Mouse (Mus musculus) frontal cortex, postnatal 10 days (tissue): ENCODE data around the gene Isy1.

Experiments
- DNase-seq, 2 experiments: peaks; one replicate each; pipeline ENCODE4 v3.0.0; 2022; ENCODE audit warnings: low spot score in 2 of 2, mixed read lengths in 1 of 2

The Isy1 gene

DNA sequence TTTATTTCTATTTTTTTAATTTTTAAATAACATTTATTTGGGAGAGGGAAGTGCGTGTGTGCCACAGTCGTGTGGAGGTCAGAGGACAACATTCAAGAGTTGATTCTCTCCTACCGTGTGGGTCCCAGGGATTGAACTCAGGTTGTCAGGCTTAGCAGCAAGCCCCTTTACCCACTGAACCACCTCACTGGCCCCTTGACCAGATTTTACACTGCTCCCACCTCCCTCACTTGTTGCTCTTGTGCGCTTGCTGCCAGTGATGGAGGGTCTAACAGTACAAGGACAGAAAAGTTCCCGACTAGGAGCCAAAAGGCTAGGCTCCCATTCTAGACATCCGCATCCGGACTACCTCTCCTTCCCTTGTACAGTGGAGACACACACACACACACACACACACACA, 33.1 kb downstream of the Isy1 start:
- no peak for DNase-seq

DNA sequence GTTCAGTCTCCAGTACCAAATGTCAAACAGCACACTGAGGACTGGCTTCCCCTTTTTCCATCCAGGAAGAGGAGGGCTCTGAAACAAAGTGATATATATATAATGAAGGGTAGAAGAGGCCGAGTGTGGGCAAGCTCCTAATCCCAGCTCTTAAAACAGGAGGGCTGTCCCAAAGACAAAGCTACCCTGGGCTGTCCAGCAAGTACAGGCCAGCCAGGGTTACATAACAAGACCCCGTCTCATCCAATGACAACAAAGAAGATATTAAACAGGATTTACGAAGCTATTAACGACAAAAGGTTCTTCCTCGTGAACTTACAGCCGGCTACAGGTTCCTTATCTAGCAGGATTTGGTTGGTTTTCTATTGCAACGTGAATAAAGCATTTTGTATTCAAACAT, 33.7 kb downstream of the Isy1 start:
- no peak for DNase-seq

DNA sequence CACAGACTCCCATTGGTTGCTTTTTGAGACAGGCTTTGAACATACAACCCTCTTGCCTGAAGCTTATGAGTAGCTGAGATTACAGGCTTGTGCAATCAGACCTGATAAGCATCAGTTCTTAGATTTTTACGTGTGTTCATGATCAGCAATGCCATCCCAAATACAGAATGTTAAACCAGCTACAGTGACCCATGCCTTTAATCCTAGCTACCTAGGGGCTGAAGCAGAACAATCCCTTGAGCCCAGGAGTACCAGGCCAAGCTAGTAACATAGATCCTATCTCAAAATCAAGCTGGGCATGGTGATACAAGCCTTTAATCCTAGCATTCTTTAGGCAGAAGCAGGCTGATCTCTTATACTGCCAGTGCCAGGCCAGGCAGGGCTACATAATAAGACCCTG, 34.6 kb downstream of the Isy1 start:
- no peak for DNase-seq

DNA sequence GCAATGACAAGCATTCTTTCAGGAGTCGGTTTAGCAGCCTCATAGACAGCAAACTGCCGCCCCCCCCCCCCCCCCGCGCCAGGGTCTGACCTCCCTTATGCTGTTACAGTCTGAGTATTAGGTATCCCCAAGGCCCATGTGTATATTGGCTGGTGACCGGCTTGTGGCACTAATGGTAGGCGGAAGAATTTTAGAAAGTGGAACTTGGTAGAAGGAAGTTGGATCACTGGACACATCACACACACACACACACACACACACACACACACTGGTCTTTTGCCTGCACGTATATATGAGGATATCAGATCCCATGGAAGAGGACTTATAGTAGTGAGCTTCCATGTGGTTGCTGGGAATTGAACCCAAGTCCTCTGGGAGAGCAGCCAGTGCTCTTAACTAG, 36.1 kb downstream of the Isy1 start:
- DNase-seq, result no peak

DNA sequence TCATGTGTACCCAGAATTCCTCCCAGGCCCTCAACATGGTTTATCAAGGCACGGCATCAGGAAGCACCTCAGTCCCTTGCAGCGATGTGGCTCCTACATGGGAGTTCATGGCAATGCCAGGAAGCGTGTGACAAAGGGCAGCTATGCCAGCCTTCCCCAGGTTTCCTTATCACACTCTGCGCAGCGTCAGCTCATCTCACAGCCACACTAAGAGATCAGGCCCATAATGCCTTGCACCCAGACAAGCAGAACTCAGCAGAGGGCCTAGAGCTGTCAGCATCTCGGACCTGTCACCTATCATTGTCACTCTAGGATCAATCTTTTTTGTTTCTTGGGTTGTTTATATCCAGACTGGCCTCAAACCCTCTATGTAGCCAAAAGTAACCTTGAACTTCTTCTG, 39.0 kb downstream of the Isy1 start:
- no peak for DNase-seq

DNA sequence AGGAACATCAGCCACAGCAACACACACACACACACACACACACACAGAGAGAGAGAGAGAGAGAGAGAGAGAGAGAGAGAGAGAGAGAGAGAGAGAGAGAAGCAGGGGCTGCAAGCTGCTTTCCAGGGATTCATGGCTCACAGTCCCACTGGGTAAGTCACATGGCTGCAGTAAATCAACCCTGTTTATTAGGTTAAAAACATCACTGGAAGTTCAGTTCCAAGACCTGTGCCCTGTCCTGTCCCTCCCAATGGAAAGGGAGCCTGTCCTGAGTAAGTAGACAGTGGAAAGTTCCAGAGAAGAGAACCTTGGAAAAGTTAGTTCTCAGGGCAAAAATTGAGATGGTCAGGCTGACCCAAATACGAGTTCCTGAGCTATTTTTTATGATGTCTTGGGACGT, 41.3 kb downstream of the Isy1 start:
- no peak for DNase-seq

DNA sequence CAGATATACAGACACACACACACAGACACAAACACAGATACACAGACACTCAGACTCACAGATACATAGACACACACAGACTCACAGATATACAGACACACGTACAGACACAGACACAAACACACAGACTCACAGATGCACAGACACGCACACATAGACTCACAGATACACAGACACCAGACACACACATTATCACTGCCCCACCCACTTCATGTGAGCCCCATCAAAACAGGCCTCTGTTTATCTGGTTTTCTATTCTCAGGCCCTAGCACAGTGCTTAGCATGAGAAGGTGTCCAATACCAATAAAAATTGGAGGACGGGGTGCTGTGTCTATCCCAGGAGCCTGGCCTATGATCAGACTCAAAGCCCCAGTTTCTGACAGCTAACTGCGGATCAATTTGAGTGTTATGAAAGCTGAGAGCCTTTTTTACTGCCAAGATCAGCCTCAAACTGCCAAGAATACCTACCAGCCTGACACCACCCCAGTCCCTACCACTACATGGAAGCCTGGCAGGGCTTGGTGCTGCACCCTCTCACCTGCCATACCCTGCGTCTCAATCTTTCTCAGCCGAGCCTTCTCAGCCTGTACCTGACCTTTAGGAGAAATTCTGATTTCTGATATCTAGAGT, 42.2 kb downstream of the Isy1 start:
- no peak for DNase-seq

DNA sequence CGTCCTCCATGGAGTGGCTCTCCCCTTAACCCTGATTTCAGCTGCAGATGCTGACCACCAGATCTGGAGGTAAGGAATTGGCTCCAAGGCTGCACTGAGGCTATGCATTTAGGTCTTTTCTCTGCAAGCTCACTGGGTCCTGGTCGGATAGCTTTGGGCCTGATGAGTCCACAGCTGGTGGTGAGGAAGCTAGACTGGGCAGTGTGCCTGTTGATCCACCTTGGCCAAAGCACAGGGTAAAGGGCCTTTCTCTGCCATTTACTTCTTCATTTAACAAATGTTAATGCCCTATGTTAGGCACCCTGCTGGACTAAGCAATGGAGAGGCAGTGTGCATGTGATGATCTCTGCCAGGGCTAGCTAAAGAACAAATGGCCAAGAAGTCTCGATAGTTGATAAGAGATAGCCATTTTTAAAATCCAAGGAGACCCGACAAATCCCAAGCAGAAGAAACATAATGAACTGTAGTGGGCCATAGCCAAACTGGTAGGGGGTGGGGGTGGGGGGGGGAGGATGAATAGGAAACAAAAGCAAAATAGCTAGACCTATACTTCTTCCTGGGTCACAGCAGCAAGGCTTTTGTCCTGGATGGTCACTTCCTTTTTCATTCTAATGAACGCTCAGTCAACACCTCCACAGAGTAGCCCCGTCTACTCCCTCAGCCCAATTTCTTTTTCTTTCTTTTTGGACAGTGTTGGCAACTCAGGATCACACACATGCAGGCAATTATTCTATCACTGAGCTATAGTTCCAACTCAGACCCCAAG, 43.0 kb downstream of the Isy1 start:
- no peak for DNase-seq

DNA sequence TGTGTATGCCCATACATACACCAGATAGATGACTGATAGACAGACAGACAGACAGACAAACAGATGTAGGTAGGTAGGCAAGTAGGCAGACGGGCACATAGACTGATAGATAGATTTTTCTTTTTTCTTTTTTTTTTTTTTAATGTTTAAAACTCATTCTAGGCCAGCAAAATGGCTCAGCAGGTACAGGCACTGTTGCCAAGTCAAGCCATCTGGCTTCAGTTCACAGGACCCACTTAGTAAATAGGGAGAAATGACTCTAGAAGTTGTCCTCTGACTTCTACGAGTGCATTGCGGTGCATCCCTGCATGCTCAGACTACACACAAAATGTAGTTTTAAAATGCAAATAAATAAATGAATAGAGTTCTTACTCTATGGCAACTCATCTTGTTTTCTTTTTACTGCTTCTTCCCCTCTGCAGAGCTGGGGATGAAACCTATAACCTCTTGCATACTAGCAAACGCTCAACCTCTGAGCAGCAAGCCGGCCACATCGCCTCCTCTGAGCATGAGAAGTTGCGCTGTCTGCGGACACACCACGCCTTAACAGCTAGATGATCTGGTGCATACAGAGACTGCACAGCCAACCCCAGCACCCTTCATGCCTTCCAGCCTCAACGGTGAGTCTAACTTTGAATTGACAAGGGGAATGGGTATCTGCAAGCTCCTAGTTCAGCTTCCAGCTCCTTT, 44.6 kb downstream of the Isy1 start:
- DNase-seq, result no peak

DNA sequence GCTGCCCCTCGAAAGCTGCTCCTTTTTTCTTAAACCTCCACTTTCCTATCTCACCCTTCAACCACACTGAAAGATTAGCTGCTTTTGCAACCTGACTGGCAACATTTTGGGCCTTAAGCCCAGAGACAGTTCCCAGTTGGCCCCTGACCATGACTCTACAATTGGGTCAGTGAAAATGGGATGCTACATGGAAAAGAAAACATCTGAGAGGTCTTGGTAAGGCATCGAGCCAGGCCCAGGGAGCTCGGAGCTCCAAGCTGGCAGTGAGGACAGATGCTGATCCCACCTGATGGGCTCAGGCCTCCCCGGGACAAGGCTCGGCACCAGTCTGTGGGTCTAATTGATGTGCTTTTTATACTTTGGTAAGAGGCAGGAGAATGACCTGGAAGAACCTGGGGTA, 46.8 kb downstream of the Isy1 start:
- no peak for DNase-seq

DNA sequence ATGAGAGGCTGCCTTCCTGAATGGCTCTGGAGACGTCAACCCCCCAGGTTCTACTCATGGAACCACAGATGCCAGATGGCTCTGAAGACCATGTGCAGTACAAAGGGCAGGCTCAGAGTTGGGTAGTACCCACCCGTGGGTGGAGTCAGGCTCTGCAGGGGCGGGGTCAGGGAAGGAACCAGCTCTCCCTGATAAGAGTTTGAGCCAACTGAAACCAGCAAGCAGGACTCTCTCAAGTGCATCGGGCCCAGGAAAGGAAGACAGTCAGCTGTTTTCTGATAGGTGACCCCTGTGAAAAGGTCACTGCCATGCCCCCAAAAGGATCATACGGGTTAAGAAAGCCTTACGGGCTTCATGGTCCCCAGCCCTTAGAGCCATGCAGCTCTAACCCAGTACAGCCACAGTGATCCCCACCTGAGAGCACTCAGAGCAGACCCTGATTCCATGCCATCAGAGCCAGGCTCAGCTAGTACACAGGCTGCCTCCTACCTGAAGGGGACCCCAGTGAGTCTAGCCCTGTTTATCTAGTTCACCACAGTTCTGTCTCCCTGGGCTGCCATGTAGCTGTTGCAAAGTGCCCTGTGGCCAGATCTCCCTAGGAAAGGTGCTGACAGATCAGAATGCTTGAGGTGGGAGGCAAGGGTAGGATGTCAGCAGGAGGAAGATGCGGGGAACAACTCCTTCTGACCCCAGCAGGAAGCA, 47.7 kb downstream of the Isy1 start:
- DNase-seq, result no peak

DNA sequence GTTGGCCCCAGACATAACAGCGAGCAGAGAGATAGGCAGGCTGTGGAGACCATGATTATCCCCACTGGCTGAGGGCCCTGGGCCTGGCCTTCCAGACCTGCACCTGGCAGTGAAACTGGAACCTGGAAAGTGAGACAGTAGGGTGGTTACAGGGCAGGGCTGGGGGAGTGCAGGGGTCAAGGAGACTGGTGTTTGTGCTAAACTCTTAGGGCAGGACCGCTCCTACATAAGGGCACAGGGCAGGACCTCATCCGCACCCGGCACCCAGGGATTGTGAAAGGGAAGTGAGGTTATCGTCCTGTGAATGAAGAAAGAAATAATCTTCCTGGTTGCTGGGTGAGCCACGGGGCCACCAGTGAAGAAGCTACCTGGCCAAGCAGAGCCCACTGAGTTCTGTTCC, 48.8 kb downstream of the Isy1 start:
- no peak for DNase-seq

DNA sequence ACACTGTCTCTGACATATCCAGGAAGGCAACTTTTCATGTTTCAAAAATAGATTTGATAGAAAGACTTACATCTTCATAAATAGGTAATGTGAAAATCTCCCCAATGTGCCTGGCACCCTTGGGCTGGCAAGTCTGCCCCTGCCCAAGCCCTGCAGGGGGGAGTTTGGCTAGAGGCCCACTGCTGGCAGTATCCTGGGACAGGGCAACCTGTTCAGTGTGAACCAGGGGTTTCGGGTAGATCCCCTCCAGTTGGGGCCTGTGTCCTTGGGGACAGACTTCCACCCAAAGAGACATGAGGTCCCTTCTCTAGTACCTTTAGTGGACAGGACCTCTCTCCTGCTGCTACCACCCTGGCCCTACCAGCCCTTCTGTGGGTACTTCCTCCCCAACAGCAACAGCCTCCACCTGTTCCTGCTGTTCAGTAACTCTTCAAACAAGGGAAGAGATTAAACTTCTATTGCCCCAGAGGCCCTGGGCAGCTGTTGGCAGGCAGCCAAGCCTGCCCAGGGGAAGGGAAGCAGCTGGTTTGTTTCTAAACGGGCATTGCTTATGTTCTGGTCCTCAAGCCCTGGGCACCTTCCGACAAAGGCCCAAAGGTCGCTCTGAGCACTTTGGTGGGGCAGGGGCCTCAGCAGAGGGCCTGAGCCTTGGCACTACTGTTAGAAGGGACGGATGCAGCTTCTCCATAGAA, 49.6 kb downstream of the Isy1 start:
- no peak for DNase-seq

DNA sequence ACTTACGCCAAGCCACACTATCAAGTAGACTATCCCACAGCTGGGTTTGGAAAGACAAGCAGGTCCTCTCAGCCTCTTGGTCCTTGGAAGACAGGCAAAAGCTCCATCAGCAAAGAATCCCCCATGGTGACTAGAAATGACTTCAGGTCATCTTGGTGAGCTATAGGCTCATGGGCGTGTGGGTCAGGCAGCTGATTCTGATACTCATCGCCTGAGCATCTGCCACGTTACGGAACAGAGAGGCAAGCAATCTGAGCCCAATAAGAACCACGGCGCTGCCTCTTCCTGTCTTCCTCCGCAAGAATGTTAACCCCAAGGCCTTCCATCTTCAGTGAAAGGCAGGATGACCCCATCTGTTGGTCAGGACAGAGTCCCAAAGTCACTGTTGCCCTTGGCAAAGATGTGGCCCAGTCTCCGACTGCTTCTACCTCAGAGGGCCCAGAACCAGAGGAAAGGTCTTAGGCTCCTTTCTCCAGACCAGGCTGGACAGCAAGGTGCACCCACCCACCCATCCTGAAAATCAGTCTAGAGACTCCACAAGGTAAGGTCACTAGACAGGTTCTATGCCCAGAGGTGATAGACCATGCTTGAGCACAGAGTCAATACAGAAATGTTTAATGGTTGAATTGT, 50.2 kb downstream of the Isy1 start:
- DNase-seq, result no peak

DNA sequence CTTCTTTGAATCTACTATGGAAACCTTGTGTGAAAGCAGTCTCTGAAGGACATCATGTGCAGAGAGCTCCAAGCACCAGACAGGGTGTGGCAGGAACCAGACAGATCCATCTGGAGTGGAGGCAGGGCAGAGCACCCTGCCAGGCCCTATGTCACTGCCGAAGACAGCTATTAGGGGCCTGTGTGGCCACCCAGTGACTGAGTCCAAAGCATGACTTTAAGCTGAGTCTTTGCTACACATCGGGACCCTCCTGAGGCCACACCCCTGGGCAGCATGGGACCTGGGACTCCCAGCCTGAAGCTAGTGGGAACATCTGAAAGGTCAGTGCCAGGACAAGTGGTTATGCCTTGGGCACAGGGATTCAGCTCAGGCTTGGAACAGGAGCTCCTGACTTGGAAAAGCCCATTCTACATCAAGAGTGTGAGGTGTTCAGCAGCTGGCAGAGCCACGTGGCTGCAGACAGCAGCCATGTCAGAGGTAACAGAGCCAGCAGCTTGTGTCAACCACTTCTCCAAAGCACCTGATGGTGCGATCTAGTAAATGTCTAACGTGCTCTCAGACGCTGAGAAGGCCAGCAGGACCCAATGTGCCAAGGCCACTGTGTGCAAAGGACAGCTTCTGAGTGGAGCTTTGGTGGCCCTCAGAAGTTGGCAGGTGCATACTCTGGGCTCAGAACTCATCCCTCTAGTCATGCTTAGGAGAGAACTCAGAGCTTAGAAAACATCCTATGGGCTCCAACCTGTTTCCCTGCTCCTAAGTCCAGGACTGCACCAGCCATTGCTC, 51.3 kb downstream of the Isy1 start:
- no peak for DNase-seq

DNA sequence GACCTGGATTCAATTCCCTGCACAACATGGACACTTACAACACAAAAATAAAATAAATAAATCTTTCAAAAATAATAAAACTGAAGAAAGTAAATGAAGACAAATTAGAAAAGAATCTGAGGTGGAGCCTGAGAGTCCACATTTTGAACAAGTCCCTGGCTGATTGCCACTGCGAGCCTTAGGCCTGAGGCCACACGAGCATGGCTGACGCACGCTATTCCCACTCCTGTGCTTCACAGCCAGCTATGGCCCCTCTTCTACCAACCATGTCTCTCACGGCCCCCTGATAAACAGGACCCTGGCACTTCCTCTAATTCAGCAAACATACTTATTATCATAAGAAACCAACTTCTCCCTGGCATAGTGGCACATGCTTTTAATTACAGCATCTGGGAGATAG, 52.0 kb downstream of the Isy1 start:
- DNase-seq, result no peak

DNA sequence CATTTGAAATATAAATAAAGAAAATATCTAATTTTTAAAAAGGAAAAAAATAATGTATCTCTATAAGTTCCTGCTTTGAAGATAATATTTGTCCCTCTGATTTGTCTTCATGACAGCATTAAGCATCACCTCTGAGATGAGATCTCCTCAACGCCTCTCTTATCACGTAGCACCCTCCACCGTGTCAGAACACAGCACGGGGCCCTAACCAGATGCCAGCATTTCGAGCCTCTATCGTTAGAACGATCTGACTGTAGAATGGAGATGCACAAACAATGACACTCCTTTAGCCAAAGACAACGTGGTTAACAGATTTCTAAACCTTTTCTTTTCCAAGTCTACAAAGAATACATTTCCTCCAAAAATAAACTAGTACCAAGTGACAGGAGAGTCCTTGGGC, 54.6 kb downstream of the Isy1 start:
- DNase-seq, result no peak

DNA sequence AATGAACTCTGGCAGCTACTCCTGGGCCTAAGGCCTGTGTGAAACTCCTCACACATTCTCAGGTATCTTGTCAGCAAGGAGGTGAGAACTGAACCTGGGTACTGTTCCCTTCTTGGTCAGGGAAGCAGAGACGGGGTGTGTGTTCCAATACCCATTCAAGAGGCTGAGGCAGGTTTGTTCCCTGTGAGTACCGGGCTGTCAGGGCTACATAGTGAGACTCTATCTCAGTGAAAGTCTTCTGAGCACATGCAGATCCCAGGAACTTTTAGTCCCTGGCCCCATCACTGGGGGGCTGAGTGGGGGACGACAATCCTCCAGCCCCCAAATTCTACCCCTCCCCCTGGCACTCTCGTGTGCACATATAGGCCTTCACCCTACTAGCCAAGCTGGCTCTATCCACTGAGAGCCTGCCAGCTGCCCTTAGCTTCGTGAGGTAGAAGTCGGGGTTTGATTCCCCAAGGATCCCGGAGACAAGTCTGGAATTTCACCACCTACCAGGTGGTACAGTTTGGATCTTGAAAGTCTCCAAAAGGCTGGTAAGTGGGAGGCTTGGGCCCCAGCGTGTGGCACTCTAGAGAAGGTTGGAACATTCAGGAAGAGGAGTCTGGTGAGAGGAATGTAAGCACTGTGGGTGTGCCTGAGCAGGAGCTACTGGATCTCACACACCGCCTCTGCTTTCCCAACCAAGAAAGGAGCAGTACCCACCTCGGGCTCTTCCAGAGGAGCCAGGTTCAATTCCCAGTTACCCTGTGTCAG, 57.9 kb downstream of the Isy1 start:
- no peak for DNase-seq

DNA sequence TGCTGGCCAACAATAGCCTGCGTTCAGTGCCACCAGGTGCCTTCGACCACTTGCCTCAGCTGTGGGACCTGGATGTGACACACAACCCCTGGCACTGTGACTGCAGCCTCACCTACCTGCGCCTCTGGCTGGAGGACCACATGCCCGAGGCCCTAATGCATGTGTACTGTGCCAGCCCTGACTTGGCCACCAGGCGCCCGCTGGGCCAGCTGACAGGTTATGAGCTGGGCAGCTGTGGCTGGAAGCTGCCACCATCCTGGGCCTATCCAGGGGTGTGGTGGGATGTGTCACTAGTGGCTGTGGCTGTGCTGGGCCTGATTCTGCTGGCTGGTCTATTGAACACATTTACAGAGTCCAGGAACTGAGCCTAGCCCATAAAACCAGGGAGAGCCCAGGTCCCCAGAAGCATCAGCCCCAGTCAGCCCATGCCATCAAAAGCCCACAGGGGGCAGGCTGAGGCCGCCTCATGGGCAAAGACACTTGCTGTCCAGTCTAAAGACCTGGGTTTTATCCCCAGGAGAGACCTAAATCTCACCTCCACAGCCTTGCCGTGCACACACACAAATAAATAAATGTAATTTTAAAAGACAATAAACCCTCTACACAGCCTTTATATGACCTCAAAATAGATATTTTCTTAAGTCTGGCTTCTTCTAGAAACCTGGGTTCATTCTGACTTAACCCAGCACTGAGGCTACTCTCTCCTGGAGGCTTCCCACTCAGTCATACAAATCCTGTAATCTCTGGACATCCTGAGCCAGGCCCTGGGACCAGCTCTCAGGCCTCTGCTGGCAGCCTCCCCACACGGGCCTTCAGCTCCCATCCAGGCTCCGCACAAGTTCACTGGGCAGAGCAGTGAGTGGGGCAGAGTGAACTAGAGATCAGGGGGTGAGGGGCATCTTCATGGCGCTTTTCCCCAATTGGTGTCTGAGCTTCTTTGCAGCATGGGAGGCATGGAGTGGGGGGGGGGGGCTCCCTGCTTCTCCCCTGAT, 59.1 kb downstream of the Isy1 start:
- DNase-seq, result no peak
